Mouse (Mus musculus) R1 (cell line): ENCODE measurements around the gene Ntn1.
A peak's percentile ranks its signal among the peaks of the same experiment; 100 is the strongest.

Experiments
- DNase-seq: peaks from one replicate; pipeline ENCODE4 v3.0.0-alpha.2; 2018; ENCODE audit warnings: low read depth, low spot score

Gene Ntn1

DNA sequence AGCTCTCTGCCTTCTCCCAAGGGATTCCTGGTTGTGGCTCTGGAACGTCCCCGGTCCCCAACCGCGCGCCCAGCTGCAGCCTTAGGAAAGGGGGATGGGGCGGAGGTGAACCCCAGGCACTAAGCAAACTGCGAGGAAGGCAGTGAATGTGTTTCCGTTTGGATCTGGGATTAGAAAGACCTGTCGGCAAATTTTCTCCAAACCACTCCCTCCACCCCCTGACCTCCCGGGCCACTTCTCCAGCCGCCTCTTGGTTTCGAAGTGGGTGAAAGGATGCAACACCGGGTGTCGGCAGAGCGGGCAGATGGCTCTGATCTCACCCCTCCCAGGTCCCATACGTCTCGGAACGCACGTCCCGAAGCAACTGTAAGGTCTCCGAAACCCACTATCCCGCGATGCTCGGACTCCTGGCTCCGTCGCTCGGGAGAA, 16.0 kb downstream of the Ntn1 start:
- DNase-seq, result peak; percentile 53

DNA sequence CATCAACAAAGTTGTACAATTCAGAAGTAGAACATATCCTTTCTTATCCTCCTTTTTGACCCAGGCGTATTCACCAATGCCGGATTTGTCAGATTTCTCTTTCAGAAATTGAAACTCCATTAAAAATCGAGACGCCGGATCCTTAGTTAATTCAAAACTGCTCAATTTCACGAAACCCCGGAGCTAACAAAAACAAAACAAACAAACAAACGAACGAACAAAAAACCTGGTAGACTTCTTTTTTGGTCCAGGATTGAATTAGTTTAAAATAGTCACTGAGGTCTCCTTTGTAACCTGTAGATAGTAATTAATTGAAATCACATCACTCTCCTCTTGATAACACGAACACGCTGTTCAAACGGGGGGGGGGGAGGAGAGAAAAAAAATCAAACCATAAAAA, 16.5 kb downstream of the Ntn1 start:
- DNase-seq, result no peak

DNA sequence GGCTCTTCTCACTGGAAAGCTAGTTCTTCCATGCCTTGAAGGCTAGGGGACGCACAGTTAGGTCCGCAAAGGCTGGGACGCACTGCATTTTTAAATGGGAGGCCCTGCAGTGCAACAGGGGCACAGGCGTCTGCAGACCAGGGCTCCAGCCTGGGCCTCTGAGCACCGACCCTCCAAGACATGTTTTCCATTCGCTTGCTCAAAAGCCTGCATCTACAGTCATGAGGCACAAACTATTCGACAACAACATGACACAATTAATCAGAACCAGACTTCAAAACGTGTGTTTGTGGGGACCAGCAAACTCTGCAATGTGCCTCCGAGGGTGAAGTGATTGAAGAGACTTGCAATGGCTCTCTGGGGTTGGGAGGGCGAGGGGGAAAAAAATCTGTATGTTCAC, 17.1 kb downstream of the Ntn1 start:
- no peak for DNase-seq

DNA sequence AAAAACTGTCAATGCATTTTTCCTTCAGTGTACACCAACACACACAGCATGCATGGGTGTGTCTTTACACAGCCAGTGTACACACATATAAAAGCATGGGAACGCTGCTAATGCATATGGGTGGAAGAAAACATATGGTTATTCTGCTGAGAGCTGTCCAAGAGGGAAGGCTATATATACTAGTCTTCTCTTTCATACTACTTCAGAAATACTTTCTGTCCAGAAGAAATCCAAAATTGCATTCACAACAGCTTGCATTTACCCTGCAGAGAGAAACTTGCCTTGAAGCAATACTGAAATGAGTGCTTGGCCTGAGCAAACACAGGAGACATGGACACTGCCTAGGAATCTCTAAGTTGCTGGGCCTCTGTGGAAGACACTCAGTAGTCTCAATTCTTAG, 18.8 kb downstream of the Ntn1 start:
- DNase-seq, result no peak

DNA sequence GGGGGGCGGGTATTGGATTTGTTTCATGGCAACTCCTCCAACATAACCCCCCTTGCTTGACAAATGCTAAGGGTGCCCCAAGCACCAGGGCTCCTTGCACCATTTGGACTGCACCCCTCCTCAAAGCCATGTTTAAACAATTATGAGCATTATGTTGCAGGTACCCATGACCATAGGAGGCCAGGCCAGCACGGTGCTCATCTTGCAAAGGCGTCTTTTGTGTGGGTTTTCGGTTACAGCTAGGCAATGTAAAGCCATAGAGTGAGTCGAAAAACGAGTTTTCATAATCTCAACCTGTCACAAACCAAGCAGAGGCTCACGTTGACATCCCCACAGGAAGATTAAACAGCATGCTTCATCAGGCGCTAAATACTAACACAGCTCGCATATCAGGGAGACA, 19.3 kb downstream of the Ntn1 start:
- no peak for DNase-seq

DNA sequence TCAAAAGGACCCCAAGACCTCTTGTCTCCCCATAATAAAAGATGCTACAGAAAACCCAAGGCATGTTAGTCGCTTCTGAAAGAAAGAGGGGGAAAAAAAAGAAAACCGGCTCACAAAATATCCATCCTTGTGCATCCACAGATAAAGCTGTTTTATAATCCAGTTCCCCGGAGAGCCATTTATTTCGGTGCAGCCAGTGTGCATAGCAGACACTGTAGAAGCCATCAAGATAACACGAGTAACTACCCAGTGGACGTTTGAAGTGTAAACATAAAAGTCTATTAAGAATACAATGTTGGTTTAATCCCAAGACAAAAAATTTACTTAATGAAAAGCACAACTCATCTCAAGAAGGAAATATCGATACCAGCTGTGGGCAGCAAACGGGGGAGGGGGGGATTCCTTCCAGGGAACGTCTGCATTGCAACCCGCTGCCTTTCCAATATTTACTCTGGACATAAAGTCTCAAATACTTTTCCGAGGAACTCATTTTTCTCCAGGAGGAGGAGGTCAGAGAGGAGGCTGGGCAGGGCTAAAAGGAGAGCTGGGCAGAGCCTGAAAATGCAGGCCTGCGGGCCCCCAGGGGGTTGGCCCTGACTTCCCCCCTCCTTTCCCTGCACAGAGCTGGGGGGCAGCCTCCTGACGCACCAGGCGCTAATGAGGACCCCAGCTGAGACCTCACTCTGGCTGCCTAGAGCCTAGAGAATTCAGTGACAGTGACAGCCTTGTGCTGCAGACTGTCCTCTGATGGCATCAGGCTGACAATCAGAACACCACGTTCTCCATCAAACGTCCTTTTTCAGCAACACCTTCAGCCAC, 21.5 kb downstream of the Ntn1 start:
- no peak for DNase-seq

DNA sequence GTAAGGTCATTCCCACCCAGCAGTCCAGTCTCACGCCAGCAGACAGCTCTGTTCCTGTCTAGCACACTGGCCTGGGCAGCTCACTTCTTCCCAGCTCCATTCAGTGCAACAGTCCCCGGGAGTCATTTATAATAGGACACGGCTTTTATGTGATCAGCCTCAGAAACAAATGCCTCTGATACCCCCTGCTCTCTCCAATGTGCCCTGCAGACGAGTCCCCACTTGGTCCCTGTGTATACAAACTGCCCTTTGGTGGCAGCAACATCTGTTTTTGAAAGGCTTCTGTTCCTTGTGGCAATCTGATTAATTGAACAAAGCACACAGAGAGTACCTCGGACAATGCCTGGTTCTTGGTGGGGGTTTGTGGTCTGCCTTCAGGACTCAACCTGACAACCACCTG, 22.2 kb downstream of the Ntn1 start:
- no peak for DNase-seq

DNA sequence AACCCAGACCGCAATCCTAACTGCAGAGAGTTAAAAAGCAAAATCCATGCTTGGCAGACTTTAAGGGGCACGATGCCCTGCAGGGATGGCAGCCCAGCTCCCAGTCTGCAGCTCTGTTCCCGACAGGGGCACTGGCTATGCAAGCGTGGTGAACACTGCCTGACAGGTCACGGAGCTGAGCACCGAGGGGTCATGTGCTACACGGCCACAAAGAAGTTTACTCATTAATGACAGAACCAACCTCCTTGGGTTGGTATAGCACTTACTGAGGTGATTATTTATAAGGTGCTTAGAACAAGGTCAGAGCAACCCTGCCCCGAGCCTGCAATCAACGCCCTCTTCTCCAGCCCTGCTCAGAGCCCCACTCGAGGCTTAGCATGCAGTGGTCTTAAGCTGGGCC, 27.5 kb downstream of the Ntn1 start:
- DNase-seq, result no peak

DNA sequence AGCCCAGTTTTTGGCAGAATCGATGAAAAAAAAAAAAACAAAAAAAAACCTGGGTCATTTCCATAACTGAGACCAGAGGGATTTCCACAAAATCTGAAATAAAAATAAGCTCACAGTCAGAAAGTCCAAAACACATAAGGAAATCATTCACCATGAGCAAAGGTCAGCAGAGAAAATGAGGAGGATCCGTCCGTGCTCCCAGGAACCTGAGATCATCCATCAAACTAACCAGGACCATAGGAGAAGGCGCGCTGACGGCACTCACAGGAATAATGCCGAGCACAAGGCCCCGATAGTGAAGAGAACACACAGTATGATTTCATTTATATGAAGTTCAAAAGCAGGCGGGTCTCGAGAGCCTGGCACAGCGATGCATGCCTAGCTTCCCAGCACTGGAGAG, 29.0 kb downstream of the Ntn1 start:
- DNase-seq, result no peak

DNA sequence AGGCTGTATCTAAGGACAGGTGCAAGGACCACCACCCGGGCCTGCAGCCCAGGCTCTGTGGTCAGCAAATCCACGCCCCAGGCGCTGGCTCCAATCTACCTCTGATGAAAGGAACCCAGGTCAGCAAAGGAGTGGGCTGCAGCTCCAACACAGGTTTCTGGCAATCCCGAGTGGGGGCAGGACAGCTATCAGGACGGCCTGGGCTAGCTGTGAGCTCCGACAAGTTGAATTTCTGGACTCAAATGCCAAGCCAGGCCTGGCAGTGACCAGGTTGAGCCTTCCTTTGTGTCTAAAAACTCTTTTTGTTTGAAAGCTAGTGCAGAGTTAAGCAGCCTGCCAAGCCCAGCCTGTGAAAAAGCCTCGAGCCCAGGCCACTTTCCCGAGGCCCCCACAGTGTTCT, 43.7 kb downstream of the Ntn1 start:
- DNase-seq, result no peak

DNA sequence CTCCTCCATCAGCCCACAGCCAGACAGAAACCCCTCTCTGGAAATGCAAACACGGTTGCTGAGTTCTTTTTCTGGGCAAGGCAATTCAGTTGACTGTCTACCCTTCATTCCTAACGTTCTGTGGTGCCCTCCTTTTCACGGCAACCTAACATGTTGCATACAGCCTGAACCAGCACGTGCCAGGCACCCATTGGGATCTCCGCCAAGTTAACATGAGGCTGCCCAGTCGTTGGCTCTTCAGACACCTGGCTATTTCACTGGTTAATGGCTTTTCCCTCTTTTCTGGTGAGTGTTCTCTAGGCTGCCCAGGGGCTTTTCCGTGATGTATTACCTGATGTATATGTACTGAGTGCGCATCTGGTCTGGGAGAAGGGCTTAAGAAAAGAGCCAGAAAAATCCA, 45.1 kb downstream of the Ntn1 start:
- DNase-seq, result no peak

DNA sequence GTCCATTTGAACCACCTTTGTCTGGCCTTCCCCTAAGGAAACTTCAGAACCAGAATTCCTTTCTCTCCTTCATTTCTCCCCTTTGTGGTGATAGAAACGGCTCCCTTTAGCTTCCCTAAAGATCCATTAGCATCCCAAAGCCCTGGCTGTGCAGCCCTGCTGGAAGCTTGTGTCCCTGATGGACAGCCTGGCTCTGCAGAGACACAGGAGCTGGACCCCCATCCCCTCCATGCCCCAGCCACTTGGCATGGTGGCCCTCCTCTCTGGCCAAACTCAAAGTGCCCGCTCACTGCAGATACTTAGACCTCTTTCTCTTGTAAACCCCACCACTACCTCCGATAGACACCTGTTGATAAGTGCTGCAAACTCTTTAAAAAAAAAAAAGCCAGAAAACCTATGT, 45.8 kb downstream of the Ntn1 start:
- no peak for DNase-seq

DNA sequence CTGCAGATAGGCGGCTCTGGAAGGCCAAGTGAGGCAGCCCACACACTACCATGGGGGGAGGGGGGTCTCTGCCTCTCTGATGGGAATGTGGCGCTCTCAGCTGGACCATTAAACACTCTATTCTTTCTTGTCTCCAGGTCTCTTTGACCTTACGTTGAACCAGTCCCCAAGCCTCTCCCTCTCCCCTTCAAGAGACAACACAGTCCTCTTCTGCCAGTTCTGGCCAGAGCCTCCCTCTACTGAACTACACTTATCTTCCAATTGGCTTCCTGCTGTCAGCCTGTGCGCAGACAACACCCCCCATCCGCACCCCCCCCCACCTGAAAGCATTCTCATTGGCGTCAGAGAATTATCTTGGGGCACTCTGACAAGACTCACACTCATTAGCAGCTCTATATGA, 48.4 kb downstream of the Ntn1 start:
- DNase-seq, result peak; percentile 75

DNA sequence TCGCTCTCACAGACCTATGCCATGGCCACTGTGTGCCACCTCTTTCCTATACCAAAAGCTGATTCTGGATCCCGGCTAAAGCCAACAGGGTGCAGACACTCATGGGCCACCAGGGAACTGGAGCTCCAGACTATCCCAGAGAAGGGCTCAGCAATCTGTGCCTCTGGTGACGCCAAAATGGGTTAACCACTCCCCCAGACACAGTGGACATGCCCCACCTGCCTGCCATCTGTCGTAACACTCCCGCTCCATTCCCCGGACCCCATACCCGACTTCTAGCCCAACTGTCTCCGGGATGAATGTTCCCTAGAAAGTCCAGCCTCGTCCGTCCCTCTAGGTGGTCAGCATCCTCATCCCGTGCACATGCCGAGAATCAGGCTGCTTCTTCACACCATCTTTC, 51.8 kb downstream of the Ntn1 start:
- DNase-seq, result no peak

DNA sequence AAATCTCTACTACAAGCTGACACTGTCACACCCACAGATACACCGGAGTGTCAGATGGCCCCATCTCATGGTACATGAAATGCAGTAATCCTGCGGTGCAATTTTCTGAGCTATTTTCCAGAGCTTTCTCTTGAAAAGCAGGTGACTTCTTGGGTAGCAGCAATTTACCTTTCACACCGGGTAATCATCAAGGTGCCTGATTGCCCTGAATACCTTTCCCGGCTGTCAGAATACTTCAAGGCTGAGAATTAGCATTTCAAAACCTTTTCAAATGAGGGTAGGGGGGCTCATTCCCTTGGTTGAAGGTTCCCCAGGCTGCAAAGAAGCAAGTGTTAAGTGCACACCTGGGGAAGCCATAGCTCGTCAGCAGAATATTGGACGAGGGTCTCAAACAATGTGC, 52.5 kb downstream of the Ntn1 start:
- peak; percentile 44 for DNase-seq

DNA sequence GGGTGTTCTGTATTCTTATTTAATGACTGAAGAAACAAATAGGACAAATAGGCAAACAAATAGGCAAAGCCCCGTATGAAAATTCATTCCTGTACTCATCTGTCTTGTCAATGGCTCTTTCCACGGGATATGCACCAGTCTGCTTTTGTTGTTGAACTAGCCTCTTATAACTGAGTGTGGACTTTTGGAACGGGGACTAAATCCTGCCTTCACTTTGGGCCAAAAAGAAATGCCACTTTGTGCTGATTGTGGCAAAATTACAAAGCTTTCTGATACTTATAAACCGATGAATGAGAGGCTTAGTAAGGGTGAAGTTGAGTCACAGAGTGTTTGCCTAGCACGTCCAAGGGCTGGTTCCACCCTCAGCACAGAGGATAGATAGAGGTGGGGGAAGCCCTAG, 53.1 kb downstream of the Ntn1 start:
- no peak for DNase-seq

DNA sequence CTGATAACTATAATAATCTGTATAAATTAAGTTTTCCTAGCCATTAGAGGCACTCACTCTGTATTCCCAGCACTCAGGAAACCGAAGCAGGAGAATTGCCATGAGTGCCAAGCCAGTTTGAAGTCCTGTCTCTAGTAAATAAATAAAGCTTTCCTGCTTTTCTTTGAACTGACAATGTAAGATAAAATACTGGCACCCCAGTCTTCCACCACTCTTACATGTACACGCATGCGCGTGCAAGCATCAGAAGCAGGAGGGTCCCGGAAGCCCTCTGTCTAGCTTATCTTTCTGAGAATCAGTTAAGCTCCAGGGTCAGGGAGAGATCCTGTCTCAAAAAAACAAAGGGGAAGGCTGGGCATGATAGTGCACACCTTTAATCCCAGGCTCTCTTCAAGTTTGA, 54.5 kb downstream of the Ntn1 start:
- no peak for DNase-seq

DNA sequence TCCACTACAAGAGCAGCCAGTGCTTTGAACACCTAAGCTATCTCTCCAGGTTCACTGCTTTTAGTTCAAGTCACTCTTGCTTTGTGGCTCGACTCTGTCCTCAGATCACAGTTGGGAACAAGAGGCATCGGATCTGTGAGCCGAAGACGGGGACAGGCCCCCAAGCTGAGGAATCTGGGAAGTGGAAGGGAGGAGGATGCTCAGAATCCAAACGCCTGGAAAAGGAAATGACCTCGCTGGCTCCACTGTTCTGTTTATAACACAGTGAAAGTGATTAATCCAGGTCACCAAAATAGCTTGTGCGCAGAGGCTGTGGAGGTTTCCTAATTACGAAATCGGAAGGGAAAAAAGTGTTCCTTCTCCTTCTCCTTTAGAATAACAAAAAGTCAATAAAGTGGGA, 56.4 kb downstream of the Ntn1 start:
- no peak for DNase-seq

DNA sequence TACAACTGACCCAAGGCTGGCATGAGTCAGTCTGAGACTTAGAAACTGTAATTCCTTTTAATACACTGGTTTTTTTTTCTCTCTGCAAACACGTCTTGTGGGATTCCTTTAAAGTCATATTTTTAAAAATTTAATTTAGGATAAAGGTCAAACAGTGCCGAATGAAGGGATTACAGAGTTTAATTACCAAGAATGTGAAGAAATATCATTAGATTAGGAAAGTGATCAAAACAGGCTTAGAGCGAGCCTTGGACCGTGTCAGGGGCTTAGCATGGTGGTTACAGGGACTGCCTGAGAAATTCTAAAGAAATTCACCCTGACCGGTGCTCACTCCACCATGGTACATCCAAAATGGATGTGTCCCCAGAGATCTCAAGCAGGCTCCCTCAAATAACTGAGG, 57.9 kb downstream of the Ntn1 start:
- DNase-seq, result no peak

DNA sequence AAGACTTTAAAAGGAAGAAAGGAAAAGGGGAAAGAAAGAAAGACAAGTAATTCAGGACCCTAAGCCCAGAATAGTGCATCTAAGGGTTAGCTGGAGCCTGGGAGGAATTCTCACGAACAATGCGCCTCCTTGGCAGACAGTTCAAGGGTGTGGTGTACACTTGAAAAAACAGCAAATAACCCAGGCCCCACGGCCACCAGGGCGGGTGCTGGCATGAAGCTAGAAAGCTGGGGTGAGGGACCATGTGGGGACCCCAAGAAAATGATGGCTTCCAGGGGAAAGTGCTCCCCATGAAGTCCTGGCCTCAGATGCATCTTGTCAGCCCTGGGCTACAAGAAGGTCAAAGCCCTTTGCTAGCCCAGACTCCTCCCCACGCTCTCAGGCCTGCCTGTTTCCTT, 58.6 kb downstream of the Ntn1 start:
- no peak for DNase-seq

DNA sequence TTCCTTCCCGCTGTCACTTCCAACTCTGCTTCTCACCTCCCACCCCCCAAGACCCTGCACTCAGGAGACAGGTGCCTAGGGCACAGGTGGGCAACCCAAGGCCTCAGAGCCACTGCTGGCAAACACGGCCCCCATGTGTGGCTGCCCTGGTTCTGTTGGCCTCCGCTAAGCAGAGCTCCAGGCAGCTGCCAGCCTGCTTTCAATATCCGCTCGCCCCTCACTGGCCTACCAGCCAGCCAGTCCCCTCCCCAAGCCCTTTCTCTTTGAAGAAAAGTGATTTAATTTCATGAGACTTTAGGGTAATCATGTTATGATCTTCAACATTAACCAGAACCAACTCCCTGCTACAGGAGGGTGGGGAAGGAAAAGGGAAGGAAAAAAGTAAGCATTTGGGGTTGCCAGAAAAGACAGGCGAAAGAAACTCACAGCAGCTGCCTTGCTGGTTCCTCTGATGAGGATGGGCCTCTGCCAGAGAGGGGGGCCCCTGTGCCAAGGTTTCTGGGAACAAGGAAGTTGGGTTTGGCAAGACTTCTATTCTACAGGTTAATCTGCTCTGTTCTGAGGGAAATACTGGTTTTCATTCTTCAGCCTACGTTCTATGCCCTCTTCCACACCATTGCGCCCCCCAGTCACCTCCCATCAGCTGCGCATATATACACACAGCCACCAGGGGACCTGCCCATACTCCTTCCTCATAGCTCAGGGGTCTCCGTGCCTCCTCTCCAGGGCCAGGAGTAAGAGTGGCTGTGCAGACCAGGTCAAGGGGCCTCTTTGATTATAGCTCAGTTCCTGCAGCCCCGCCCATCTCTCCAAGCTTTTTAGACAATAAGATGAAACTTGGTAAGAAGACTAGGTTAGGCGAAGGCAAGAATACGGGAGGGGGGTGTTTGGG, 59.3 kb downstream of the Ntn1 start:
- peak; percentile 19 for DNase-seq

DNA sequence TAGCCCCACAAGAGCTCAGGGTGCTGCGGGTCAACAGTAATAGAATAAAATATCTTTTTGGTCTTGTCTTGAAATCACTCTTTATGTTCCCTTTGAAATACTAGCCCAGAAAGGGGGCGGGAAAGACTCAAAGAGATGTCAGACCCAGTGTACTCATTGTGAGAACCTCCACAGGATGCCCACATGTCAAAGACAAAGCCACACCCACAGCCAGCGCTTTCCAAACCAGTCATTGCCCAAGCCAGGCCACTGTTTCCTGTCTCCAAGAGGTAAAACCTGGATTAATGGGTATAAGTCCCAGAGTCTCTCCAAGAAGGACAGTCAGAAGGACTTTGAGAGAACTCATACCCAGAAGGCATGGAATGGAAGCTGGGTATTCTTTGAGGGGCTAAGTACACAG, 60.3 kb downstream of the Ntn1 start:
- no peak for DNase-seq

DNA sequence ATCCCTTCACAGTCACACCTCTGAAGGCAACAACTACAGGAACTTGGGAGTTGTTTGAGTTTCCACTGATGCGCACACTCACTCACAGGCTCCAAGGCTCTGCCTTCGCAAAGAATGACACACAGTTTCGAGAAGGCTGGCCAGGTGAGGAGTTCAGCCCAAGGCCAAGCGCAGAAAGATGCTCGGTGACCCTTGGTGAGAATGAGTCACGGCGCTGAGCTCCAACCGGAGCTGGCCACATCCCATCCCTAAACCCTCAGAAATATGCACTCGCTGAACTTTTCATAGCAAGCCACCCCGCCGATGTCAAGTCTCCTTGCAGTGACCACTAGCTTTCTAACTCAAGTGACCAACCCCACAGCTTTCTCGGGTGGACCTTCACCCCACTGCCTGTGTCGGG, 60.8 kb downstream of the Ntn1 start:
- no peak for DNase-seq
